Mouse (Mus musculus): ENCODE measurements around the gene Rbl2. TPM values are rescaled to one million over a fixed set of nuclear protein-coding genes. Genes with fewer than 3 reads are reported as not detected.
A peak's percentile ranks its signal among the peaks of the same experiment; 100 is the strongest.

The Rbl2 gene
- polyA plus RNA-seq, 1 experiment, result 54.7 TPM

DNA sequence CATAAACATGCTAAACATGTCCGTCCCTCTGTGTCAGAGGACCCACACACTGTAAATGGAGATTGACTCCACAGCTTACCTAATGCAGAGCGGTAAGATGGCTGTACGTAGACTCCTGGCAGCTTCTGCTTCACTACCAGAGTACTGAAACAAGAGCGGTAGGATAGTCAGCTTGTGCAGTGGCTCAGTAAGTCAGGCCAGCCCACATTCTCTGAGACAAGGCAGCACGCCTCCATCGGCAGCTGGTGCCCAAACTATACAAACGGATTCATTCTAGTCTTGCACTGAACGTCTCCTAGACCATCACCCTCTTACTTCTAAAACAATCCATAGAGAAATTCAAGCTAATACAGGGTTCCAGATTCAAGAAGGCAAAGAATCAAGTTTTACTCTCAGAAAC, 56.9 kb downstream of the Rbl2 start:
- TF ChIP-seq CTCF (IDR thresholded peaks at IDR 0.05; ENCODE audit: low read depth, low read length) (no peak), POLR2A (IDR thresholded peaks at IDR 0.05; ENCODE audit: borderline replicate concordance, low read depth, low read length) (no peak)
- Histone ChIP-seq H3K27ac (ENCODE audit: insufficient read depth, low read depth, low read length) (no peak overlapping the region), H3K4me1 (ENCODE audit: control insufficient read depth, insufficient read depth, low read length) (no peaks in the 10 kb centered on the region), H3K4me3 (ENCODE audit: insufficient read depth, low read length) (no peak overlapping the region)

DNA sequence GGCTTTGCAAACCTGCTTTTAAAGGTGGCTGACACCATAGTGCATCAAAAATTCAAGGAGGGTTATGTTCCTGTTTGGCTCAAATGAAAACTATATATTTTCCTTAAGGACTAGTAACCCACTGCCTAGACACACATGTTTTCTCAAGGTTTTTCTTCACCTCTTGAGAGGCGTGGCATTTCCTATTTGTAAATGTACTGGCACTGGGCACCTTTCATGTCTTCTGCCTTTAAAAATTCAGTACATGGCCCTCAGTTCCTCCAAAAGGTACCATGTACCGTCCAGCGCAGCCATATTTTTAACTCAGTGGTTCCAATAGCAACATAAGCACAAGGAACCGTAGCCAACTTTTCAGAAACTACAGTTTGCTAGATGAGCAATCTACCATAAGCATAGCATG, 62.9 kb downstream of the Rbl2 start:
- Histone ChIP-seq H3K4me3 (ENCODE audit: insufficient read depth, low read length) (peak overlapping the region; percentile 82), H3K27ac (ENCODE audit: insufficient read depth, low read depth, low read length) (no peak overlapping the region), H3K4me1 (ENCODE audit: control insufficient read depth, insufficient read depth, low read length) (peaks cover 8% of the 10 kb centered on the region)
- TF ChIP-seq CTCF (IDR thresholded peaks at IDR 0.05; ENCODE audit: low read depth, low read length) (no peak), POLR2A (IDR thresholded peaks at IDR 0.05; ENCODE audit: borderline replicate concordance, low read depth, low read length) (no peak)

DNA sequence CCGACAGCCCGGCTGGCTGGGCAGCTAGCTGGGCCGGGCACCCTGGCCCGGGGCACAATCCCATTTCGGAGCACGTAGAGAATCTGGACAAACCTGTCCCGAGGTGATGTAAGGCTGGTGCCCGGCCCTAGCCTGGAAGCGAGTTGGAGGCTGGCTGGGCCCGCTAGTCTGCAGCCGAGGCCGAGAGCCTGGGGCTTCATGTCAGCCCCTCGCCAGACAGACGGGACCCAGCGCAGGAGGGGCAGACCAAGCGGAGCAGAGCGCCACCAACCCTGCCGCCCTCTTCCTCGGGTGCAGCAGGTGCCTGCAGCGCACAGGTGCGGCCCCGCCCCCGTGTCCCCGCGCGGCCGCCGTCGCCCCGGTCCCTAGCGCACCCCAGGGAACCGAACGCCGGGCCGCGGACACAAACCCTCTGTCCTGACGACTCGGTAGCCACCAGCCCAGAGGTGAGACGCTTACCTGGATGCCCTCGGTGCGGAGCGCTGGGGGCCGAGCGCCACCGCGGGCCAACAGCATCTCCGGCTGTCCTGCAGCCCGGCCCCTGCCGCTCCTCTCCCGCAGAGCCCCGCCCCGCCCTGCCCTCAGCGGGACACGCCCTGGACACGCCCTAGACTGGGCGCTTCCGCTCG, 63.7 kb downstream of the Rbl2 start:
- Histone ChIP-seq H3K4me1 (ENCODE audit: control insufficient read depth, insufficient read depth, low read length) (peaks cover 8% of the 10 kb centered on the region), H3K27ac (ENCODE audit: insufficient read depth, low read depth, low read length) (no peak overlapping the region), H3K4me3 (ENCODE audit: insufficient read depth, low read length) (peak overlapping the region; percentile 82)
- TF ChIP-seq POLR2A (IDR thresholded peaks at IDR 0.05; ENCODE audit: borderline replicate concordance, low read depth, low read length), result no peak
- no peak for TF ChIP-seq CTCF (IDR thresholded peaks at IDR 0.05; ENCODE audit: low read depth, low read length)

DNA sequence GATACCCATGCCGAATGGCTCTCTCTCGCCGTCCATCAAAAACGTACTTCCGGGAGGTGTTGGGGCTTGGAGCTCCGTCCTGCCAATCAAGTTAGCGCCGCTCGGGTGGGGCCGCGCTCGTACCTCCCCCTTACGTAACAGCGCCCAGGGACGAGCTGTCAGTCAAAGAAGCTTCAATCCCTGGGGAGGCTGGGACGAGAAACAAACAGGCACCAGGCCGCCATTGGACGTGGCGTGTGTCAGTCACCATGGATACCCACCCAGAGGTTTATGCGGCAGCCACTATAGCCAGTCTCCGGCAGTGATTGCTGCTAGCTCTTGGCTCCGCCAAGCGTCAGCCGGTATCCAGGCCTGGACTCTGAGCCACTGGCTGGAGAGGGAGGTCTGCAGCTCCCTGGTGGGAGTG, 64.2 kb downstream of the Rbl2 start:
- peak overlapping the region; percentile 45 for H3K4me3 ChIP-seq (ENCODE audit: insufficient read depth, low read length)
- no peak for TF ChIP-seq CTCF (IDR thresholded peaks at IDR 0.05; ENCODE audit: low read depth, low read length)
- TF ChIP-seq POLR2A (IDR thresholded peaks at IDR 0.05; ENCODE audit: borderline replicate concordance, low read depth, low read length), result no peak
- H3K4me1 ChIP-seq (ENCODE audit: control insufficient read depth, insufficient read depth, low read length), result peaks cover 8% of the 10 kb centered on the region
- peak overlapping the region; percentile 20; the same call in 1 of the 2 replicates for H3K27ac ChIP-seq (ENCODE audit: insufficient read depth, low read depth, low read length)

DNA sequence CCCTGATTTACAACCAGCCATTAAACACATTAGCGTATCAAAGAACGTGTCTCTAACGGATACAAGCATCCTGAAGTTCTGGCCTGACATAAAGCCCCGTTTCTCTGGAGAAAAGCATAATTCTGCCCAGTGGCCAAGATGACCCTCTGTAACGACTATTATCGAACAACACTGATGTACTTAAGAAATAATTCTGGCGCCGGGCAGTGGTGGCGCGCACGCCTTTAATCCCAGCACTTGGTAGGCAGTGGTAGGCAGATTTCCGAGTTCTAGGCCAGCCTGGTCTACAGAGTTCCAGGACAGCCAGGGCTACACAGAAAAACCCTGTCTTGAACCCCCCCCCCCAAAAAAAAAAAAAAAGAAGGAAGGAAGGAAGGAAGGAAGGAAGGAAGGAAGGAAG, 64.8 kb downstream of the Rbl2 start:
- Histone ChIP-seq H3K4me1 (ENCODE audit: control insufficient read depth, insufficient read depth, low read length) (peaks cover 8% of the 10 kb centered on the region), H3K27ac (ENCODE audit: insufficient read depth, low read depth, low read length) (no peak overlapping the region), H3K4me3 (ENCODE audit: insufficient read depth, low read length) (no peak overlapping the region)
- TF ChIP-seq POLR2A (IDR thresholded peaks at IDR 0.05; ENCODE audit: borderline replicate concordance, low read depth, low read length) (no peak), CTCF (IDR thresholded peaks at IDR 0.05; ENCODE audit: low read depth, low read length) (no peak)

DNA sequence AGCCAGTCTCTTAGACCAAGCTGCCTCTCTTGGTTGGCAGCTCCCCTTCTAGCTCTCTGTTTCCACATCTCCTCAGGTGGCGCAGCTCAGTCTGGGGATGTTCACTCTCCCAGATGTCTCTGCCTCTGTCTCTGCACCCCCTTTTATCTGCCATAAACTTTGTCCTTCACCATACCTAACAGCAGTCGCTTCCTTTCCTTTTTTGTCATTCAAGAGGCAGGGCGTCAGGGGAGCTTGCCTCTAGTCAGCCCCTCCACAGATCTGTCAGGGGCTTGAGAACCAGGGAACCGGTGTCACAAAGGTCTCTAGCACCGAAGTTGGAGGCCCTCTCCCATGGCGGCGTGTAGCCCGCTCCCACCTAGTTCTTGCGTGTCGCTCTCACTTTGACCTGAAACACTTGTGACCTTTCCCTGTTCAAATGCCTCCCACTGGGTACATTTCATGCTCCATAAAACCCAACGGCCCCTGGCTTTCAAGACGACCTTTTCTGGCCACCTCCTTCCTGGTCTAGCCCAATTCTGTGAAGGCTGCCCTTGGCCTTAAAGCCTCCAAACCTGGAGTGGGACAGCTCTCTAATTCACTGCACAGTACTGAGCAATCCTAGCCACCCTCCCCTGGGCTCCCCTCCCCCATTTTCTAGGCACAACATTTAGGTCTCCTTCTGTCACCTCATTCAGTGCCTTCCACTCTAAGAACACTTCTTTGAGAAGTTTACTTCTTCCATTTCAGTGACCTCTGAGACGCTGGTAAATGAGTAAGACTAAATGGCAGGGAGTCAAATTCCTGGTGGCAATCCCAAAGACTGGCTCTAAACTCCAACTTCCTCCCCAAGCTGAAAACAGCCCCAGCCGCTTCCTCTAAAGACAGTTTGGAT, 65.7 kb downstream of the Rbl2 start:
- H3K27ac ChIP-seq (ENCODE audit: insufficient read depth, low read depth, low read length), result no peak overlapping the region

DNA sequence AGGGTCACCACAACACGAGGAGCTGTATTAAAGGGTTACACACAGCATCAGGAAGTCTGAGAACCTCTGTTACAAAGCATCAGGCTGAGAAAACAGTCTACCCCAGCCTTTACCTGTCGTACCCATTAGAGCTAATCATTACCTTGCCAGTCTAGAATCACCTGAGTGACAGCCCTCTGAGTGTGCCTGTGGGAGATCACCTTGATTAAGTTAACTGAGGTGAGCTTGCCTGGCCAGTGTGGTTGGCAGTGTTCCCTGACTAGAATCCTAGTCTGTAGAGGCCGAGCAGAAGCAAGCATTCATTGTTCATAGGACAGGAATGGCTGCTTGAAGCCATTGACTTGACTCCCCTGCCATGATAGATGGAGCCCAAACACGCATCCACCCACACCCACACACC, 71.0 kb downstream of the Rbl2 start:
- H3K4me3 ChIP-seq (ENCODE audit: insufficient read depth, low read length), result no peak overlapping the region
- no peak for TF ChIP-seq POLR2A (IDR thresholded peaks at IDR 0.05; ENCODE audit: borderline replicate concordance, low read depth, low read length)
- no peak overlapping the region for H3K27ac ChIP-seq (ENCODE audit: insufficient read depth, low read depth, low read length)
- H3K4me1 ChIP-seq (ENCODE audit: control insufficient read depth, insufficient read depth, low read length), result no peaks in the 10 kb centered on the region

More for the DNA sequence above, 65.7 kb downstream of the Rbl2 start:
- Histone ChIP-seq H3K4me1 (ENCODE audit: control insufficient read depth, insufficient read depth, low read length) (peaks cover 8% of the 10 kb centered on the region), H3K4me3 (ENCODE audit: insufficient read depth, low read length) (no peak overlapping the region)
- TF ChIP-seq CTCF (IDR thresholded peaks at IDR 0.05; ENCODE audit: low read depth, low read length) (no peak), POLR2A (IDR thresholded peaks at IDR 0.05; ENCODE audit: borderline replicate concordance, low read depth, low read length) (no peak)

DNA sequence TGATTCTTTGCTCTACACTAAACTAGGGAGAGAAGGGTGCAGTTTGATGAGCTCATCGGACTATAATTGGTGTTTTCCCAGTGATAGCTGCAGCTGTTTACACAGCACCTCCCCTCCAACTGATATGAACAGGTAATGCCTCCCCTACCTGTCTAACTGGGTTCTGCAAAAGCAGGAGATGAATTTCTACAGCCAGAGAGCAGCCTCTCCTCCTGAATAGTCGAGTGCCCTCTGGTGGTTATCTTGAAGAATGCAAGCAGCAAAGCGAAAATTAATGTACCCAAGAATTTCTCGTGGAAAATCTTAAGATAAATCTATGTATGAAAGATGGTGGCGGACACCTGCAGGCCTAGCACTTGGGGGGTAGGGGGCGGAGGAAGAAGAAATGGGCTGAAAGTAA, 77.9 kb downstream of the Rbl2 start:
- H3K4me3 ChIP-seq (ENCODE audit: insufficient read depth, low read length), result peak overlapping the region; percentile 37; the same call in 1 of the 2 replicates
- no peak overlapping the region for H3K27ac ChIP-seq (ENCODE audit: insufficient read depth, low read depth, low read length)
- H3K4me1 ChIP-seq (ENCODE audit: control insufficient read depth, insufficient read depth, low read length), result no peaks in the 10 kb centered on the region
- peak; percentile 31; the same call in 1 of the 2 replicates for TF ChIP-seq CTCF (IDR thresholded peaks at IDR 0.05; ENCODE audit: low read depth, low read length)
- TF ChIP-seq POLR2A (IDR thresholded peaks at IDR 0.05; ENCODE audit: borderline replicate concordance, low read depth, low read length), result no peak

DNA sequence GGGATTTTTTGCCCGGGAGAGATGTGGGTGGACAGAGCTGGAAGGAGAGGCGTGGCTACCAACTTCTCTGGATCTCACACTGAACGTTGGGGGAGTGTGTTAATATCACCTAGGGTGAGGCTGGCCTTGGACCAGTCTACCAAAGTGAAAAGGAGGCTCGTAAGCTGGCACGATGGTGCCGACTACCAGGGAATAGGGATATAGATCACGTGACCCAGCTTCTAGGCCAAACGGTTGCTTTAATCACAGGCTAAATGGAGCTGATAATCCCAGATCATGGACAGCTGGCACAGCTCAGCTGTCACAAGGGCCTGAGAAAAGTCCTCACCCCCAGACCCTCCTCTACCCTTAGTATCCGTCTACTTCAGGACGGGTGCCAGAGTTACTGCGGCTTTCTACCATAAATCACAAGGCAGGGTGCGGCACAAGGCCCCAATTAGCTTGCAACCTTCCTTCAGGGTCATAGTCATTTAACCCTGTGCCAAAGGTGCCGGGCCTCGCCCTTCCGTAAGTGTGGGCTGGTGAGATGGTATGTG, 78.9 kb downstream of the Rbl2 start:
- Histone ChIP-seq H3K4me1 (ENCODE audit: control insufficient read depth, insufficient read depth, low read length) (no peaks in the 10 kb centered on the region), H3K27ac (ENCODE audit: insufficient read depth, low read depth, low read length) (no peak overlapping the region), H3K4me3 (ENCODE audit: insufficient read depth, low read length) (no peak overlapping the region)
- TF ChIP-seq CTCF (IDR thresholded peaks at IDR 0.05; ENCODE audit: low read depth, low read length) (no peak), POLR2A (IDR thresholded peaks at IDR 0.05; ENCODE audit: borderline replicate concordance, low read depth, low read length) (no peak)

DNA sequence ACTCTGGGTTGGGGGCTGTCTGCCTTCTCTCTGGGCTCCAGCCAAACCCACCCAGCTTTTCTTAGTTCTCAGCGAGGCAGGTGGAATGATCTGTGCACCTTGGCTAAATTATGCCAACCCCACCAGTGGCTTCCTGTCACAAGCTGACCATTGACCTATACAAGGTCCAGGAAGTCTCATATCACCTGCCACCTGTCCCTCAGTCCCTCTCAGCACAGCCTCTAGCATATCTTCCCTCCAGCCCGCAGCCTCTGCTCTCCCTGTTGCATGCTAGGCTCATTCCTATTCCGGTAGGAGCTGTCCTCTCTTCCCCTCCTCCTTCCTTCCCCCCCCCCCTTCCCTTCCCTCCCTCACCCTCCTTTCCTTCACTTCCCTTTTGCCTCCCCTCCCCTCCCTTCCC, 79.4 kb downstream of the Rbl2 start:
- TF ChIP-seq CTCF (IDR thresholded peaks at IDR 0.05; ENCODE audit: low read depth, low read length) (no peak), POLR2A (IDR thresholded peaks at IDR 0.05; ENCODE audit: borderline replicate concordance, low read depth, low read length) (no peak)
- Histone ChIP-seq H3K4me1 (ENCODE audit: control insufficient read depth, insufficient read depth, low read length) (no peaks in the 10 kb centered on the region), H3K4me3 (ENCODE audit: insufficient read depth, low read length) (no peak overlapping the region), H3K27ac (ENCODE audit: insufficient read depth, low read depth, low read length) (no peak overlapping the region)
